Mouse (Mus musculus) brain, embryonic 14.5 days (tissue): ENCODE measurements around the gene B830017H08Rik. TPM values are rescaled to one million over a fixed set of nuclear protein-coding genes. Genes with fewer than 3 reads are reported as not detected.

Experiments
- DNase-seq: peaks from one replicate; pipeline ENCODE4 v3.0.0-alpha.2; 2011; ENCODE audit warnings: low read depth
- CTCF ChIP-seq: fragments of 200-500 bp; IDR thresholded peaks from 2 replicates; pipeline ENCODE4 v1.5.1; 2012; ENCODE audit warnings: inconsistent platforms, mild to moderate bottlenecking, moderate library complexity, borderline replicate concordance; ENCODE audit not compliant: insufficient read depth, insufficient read length; ENCODE audit errors: extremely low read depth
- POLR2A ChIP-seq: fragments of 200-500 bp; IDR thresholded peaks from 2 replicates; pipeline ENCODE4 v1.6.1; 2012; ENCODE audit warnings: mild to moderate bottlenecking, inconsistent platforms, borderline replicate concordance; ENCODE audit not compliant: poor library complexity, insufficient read depth, insufficient read length, severe bottlenecking; ENCODE audit errors: extremely low read depth
- polyA plus RNA-seq: library from polyadenylated mRNA; depleted of rRNA; stranded (reverse); fragments of >200 nt; gene quantifications from 2 replicates; pipeline ENCODE4 v1.2.3, GENCODE M21; 2012

Gene B830017H08Rik
- polyA plus RNA-seq, 1 experiment = 3.7 TPM

DNA sequence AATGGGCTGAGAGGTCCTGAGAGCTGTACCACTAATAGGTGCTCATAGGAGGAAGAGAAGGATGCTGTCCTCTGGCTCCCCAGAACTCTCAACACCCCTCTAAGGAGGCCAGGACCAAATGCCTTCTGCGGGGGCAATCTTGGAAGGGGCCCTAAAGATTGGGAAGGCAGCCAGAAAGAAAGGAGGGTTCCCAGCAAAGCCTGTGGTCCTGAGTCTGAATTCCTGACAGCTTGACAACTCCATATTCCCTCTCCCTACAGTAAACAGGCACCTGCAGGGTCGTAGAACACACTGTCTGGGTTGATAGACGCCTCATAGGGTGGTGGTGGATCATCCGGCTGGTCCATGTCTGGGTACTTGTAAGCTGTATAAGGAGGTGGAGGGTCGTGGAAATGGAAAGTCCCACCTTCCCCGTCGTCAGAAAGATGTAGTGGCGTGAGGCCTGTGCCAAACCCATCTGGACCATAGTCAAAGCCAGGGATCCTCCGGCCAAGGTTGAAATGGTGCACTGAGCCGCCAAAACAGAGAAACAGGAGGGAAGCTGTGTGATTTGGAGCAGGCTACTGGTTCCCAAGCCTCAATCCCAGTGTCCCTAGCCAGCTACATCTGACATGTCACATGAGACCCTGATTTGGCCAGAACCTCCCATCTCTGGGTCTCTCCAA lies 10.9 kb downstream of the B830017H08Rik start:
- DNase-seq = no peak
- no peak for TF ChIP-seq CTCF
- no peak for TF ChIP-seq POLR2A

DNA sequence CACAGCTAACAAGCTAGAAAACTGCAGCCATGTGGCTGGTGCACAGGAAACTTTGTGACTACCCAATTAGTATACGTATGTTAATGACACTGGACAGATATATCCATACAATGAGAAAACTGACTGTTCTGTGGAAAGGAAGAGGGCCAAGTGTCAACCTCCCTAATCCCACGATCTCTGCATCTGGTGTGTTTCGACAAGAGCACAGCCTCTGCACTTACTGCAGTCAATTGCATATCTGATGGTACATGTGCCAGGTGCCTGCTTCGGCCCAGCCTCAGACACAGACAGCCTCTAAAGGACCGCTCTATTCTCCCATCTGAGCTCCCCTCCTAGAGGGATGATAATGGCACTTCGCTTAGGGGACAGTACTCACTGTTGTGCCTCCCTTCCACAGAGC lies 15.5 kb downstream of the B830017H08Rik start:
- DNase-seq = no peak
- TF ChIP-seq POLR2A (no peak), CTCF (no peak)

DNA sequence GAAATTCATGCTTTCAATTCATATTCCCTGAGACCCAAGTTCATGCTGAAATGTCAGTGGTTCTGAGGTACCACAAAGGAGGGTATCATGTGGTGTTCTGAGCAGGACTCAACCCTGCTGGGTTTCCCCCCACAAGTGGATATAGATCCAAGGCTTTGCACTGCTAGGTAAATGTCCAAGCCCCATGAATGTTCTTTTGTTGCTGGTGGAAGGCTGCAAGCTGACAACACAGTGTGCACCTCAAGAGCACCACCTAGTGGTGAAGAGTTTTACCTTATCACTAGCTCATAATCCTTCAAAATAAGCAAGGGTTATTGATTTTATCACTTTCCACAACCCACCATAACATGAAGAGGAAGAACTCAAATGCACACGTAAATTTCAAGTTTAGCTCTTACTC lies 16.0 kb downstream of the B830017H08Rik start:
- peak; percentile 87 for DNase-seq
- no peak for TF ChIP-seq POLR2A
- TF ChIP-seq CTCF = peak; percentile 80; the same call in 1 of the 2 replicates

DNA sequence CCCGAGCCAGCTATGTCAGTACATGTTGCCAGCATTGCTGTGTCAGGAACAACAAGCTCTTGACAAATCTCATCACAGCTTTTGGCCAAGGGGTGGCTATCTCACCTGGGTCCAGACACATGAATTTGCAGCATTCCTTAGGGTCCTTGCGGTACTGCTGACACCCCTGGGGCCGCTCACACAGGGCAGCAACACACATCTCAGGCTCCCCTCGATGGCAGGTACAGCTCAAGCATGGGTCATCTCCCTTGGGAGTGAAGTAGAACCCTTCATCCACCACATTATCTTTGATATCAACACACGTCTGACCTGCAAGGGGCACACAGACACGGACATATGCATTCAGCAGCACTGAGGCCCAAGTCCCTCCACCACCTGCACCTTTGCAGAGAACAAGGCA lies 16.6 kb downstream of the B830017H08Rik start:
- no peak for DNase-seq
- TF ChIP-seq CTCF = no peak
- TF ChIP-seq POLR2A = no peak

DNA sequence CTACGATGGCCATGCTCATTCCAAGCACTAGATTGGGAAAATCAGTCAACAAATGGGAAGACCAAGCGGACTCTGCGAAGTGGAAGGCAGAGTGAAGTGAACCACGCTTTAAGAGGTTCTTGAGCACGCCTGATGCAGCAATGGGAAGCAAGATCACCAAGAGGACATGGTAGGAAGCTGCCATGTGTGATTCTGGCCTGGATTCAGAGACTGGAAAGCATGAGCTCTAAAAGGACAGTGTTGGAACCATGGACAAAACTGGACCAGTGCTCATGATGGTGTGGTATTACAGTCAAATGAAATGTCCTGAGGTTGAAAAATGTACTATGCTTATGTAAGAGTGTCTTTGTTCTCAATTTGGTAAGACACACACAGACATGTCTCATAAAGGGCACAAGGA lies 18.4 kb downstream of the B830017H08Rik start:
- TF ChIP-seq CTCF (no peak), POLR2A (no peak)
- DNase-seq = no peak

DNA sequence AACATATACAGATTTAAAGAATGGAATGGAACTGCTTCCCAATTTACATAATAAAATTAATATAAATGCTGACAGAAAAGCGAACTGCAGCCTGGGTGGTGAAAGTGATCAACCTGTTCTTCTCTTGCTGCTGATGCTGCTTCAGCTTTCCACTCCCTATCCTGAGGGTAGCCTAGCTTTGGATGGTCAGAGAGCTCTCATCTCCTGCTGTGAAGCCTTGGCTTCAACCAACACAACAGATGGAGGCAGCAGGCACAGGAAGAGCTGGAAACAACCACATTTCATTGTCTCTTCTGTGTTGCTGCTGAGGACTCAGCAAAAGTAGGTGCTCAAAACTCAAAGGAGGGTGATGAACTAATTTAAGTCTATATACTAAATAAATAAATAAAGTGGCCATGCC lies 18.9 kb downstream of the B830017H08Rik start:
- TF ChIP-seq CTCF = no peak
- no peak for TF ChIP-seq POLR2A
- no peak for DNase-seq

DNA sequence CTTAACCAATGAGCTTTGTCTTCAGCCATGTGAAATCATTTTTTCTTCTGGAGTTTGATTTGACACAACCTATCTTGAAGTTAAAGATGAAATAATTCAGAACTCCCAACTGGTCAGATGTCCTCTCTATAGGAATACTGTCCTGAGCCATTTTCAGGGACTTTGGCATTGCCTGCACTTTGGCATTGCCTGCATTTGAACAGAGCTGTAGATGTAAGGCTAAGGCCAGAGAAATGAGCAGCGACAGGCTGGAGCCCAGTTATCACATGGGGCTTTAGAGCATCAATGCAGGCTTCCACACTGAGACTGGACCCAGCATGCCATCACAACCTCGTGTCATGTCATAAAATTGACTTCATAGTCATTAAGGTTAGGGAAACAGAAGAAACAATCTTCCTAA lies 20.3 kb downstream of the B830017H08Rik start:
- no peak for DNase-seq
- TF ChIP-seq POLR2A = no peak

DNA sequence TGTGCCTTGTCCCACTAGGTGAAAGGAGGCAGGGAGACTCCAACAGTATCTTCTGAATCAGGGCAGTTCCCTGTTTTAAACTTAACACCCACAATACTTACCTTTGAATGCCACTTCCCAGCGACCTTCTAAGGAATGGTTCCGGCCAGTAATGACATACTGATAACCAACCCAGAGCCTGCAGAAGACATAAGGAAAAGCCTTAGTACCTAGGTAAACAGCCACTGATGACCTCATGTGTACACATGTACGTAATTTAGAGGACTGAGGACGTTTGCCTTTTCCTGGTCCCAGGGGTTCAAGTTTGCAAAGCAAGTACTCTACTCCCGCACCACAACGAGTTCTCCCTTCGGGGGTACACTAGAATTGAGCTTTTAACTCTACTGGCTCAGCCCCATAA lies 24.2 kb downstream of the B830017H08Rik start:
- DNase-seq = no peak
- TF ChIP-seq CTCF (no peak), POLR2A (no peak)

DNA sequence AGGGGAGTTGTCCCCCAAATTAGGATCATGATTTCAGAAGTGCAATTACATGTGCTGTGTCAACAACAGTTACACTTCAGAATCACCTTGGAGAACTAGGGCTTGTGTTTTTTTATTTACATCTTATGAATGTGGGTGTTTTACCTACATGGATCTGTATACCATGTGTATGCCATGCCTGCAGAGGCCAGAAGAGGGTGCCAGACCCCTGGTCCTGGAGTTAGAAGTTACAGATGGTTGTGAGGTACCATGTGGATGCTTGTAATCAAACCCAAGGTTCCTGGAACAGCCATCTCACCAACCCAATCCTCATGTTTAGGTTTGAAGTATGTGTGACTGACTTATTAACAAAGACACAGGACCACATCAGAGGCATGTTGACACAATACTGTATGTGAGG lies 25.7 kb downstream of the B830017H08Rik start:
- TF ChIP-seq CTCF (peak; percentile 63; the same call in 1 of the 2 replicates), POLR2A (no peak)
- DNase-seq = peak; percentile 34

DNA sequence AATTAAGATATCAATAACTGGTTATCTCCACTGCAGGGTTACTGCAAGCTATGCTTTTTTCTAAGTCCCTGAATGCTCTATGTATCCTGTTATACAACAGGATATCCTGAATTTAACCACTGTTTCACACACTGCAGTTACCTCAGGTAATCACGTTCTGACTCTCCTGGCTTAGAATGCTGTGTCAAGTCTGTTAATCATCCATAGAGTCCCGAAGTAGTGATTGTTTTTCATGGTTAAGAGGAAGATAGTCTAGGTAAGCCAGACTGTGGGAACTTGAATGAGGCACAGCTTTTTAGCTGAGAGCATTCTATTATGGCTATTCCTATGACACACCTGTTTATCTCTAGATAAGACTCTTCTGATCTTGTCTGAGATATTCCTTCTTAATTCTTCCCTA lies 32.4 kb downstream of the B830017H08Rik start:
- TF ChIP-seq CTCF = no peak
- TF ChIP-seq POLR2A = no peak
- DNase-seq = no peak

DNA sequence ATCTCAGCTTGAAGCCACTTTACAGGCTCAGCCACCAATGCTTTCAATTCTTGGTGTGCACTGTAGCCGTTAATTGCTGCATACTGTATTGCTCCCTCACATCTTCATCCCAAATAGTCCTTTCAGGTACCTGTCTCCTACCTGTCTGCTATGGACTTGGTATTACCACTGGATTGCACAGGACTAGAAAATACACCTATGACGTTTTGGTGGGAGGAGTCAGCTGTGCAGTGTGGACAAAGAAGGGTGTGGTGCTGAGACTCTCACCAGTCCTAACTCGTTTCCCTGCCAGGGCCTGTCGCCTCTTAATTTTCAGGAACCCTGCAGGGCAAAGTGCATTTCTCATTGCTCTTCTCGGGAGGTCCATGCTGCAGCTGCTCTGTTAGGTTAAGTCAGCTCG lies 32.8 kb downstream of the B830017H08Rik start:
- no peak for DNase-seq
- TF ChIP-seq CTCF (no peak), POLR2A (no peak)

DNA sequence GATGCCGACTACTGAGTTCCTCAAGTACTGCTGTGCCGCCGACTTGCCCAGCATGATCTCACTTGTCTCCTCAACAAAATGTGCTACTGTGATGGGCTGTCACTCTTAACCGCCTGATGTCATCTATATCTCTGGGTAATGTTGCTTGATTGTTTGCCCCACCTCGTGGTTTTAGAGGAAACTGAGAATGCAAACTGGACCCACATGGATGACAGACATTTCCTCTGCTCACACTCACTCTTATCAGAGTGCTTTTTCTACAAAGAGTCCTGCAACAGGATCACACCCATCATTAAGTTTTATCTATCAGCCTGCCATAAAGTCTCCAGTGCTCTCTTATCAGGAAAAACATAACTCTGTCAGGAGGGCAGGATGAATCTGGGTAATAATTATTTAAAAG lies 38.3 kb downstream of the B830017H08Rik start:
- no peak for DNase-seq
- TF ChIP-seq POLR2A (no peak), CTCF (no peak)

DNA sequence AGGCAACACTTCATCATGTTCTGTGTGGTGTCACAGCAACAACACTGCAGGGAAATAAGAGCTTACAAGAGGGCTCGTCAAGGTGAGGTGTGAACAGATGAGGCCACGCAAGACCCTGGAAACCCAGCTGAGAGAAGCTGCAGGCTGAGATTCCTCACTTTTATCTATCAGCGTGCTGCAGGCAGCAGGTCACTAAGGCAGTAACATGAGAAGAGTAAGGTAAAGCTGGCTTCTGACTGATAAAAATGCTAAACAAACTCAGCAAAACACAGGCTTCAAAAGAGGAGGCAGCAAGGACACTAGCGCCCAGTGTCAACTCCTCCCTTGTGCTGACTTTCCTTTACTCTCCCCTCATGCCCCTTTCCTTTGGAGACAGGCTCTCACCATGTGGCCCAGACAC lies 40.1 kb downstream of the B830017H08Rik start:
- no peak for TF ChIP-seq POLR2A
- no peak for TF ChIP-seq CTCF
- no peak for DNase-seq

DNA sequence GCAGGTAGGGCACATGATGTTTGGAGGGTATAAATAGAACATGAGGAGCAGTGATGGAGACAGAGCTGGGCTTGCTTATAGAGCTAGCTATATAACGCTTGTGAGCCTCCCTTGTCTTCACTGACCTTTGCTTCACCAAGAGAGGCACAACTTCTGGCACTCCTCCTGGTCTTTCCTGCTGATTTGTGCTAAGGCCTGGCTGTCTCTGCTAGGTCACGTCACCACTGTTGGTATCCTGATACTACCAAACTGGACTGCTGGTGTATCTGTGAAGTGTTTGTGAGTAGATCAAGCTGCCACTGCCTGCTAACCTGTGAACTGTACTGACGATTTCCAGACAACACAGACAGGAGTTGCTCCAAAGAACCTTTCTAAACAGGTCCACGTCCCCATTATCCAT lies 42.3 kb downstream of the B830017H08Rik start:
- DNase-seq = no peak

More for the DNA sequence above, 42.3 kb downstream of the B830017H08Rik start:
- TF ChIP-seq CTCF (no peak), POLR2A (no peak)
